Mouse (Mus musculus) hindbrain, postnatal 0 days (tissue): ENCODE measurements at regions not wholly inside any gene's neighbourhood (a gene's known extent, or its start where the extent isn't known, plus 50 kb on each side); places are given as distances from the start of the nearest gene placed in this dataset.
A peak's percentile ranks its signal among the peaks of the same experiment; 100 is the strongest.
"Not testable (repeated sequence)": the region's sequence is repeated elsewhere in the genome, so short reads cannot be mapped to it uniquely, and the experiment has no call there.

Experiments used
- ATAC-seq: fragments of 200-750 bp; cut with Nextera tagmentation; 2 replicates; pipeline ENCODE4 v1.8.0; 2017; ENCODE audit warnings: mild to moderate bottlenecking, moderate TSS enrichment, moderate library complexity
- DNase-seq: peaks from one replicate; pipeline ENCODE4 v3.0.0-alpha.2; 2015; ENCODE audit warnings: low spot score
- H3K27ac ChIP-seq: fragments of 300-500 bp; sonication (generic); 2 replicates; pipeline ENCODE4 v1.5.1; 2014; ENCODE audit warnings: mild to moderate bottlenecking
- H3K27me3 ChIP-seq: fragments of 300-500 bp; sonication (generic); 2 replicates; pipeline ENCODE4 v1.6.1; 2014; ENCODE audit warnings: low read length, mixed read lengths; ENCODE audit not compliant: insufficient read depth
- H3K36me3 ChIP-seq: fragments of 300-500 bp; sonication (generic); 2 replicates; pipeline ENCODE4 v1.6.1; 2014; ENCODE audit warnings: low read length, mixed read lengths; ENCODE audit not compliant: insufficient read depth
- H3K4me1 ChIP-seq: fragments of 300-500 bp; sonication (generic); 2 replicates; pipeline ENCODE4 v1.6.1; 2014; ENCODE audit warnings: antibody characterized with exemption, low read length, mixed read lengths; ENCODE audit not compliant: insufficient read depth
- H3K4me2 ChIP-seq: fragments of 300-500 bp; sonication (generic); 2 replicates; pipeline ENCODE4 v1.6.1; 2014; ENCODE audit warnings: low read depth, mild to moderate bottlenecking, low read length, moderate library complexity, mixed read lengths
- H3K4me3 ChIP-seq: fragments of 300-500 bp; sonication (generic); 2 replicates; pipeline ENCODE4 v1.5.1; 2014; ENCODE audit warnings: low read length
- H3K9ac ChIP-seq: fragments of 300-500 bp; sonication (generic); replicated peaks from 2 replicates; pipeline ENCODE4 v1.6.1; 2014; ENCODE audit warnings: mild to moderate bottlenecking, low read length, moderate library complexity, mixed read lengths
- H3K9me3 ChIP-seq: fragments of 300-500 bp; sonication (generic); 2 replicates; pipeline ENCODE4 v1.6.1; 2016; ENCODE audit warnings: low read length, mixed read lengths
- CTCF ChIP-seq: IDR thresholded peaks from 2 replicates; pipeline ENCODE4 v1.5.1; 2016; ENCODE audit warnings: antibody characterized with exemption, control low read depth, low read depth
- WGBS: fragments of 180-500 bp; shearing (Covaris S2); extraction: QIAGEN DNeasy Blood & Tissue Kit; methylation state at CpG from one replicate; pipeline ENCODE4 v1.1.7; 2014; 5-methylcytosine and 5-hydroxymethylcytosine counted together

GRCm38 (mm10) chr15:5762216-5762615 lies 518.2 kb upstream of the Ptger4 start:
- no peak overlapping the region for H3K27ac ChIP-seq
- no peak overlapping the region for H3K9ac ChIP-seq
- DNase-seq, result no peak
- H3K4me1 ChIP-seq, result no peaks in the 10 kb centered on the region
- WGBS, result 92% methylated on average over 4 of the region's 4 CpGs
- no peaks in the 10 kb centered on the region for H3K27me3 ChIP-seq
- no peaks in the 10 kb centered on the region for H3K9me3 ChIP-seq
- no peak for TF ChIP-seq CTCF
- no peak overlapping the region for H3K4me2 ChIP-seq
- no peak overlapping the region for H3K4me3 ChIP-seq
- ATAC-seq, result no peak
- H3K36me3 ChIP-seq, result no peaks in the 10 kb centered on the region

GRCm38 (mm10) chr15:5777074-5777473 lies 522.5 kb upstream of the Dab2 start:
- TF ChIP-seq CTCF, result no peak
- H3K9ac ChIP-seq, result no peak overlapping the region
- H3K36me3 ChIP-seq, result no peaks in the 10 kb centered on the region
- H3K27ac ChIP-seq, result no peak overlapping the region
- no peaks in the 10 kb centered on the region for H3K4me1 ChIP-seq
- DNase-seq (no peak), ATAC-seq (no peak)
- H3K4me2 ChIP-seq, result no peak overlapping the region
- 89% methylated on average over 4 of the region's 4 CpGs for WGBS
- H3K4me3 ChIP-seq, result no peak overlapping the region
- no peaks in the 10 kb centered on the region for H3K9me3 ChIP-seq
- H3K27me3 ChIP-seq, result no peaks in the 10 kb centered on the region

GRCm38 (mm10) chr15:5799917-5800316 lies 499.7 kb upstream of the Dab2 start:
- DNase-seq (no peak), ATAC-seq (no peak)
- no peaks in the 10 kb centered on the region for H3K36me3 ChIP-seq
- TF ChIP-seq CTCF, result no peak
- no peaks in the 10 kb centered on the region for H3K27me3 ChIP-seq
- no peak overlapping the region for H3K4me3 ChIP-seq
- WGBS, result 91% methylated on average over 3 of the region's 3 CpGs
- no peaks in the 10 kb centered on the region for H3K9me3 ChIP-seq
- no peak overlapping the region for H3K9ac ChIP-seq
- no peak overlapping the region for H3K4me2 ChIP-seq
- H3K27ac ChIP-seq, result no peak overlapping the region
- H3K4me1 ChIP-seq, result no peaks in the 10 kb centered on the region

DNA sequence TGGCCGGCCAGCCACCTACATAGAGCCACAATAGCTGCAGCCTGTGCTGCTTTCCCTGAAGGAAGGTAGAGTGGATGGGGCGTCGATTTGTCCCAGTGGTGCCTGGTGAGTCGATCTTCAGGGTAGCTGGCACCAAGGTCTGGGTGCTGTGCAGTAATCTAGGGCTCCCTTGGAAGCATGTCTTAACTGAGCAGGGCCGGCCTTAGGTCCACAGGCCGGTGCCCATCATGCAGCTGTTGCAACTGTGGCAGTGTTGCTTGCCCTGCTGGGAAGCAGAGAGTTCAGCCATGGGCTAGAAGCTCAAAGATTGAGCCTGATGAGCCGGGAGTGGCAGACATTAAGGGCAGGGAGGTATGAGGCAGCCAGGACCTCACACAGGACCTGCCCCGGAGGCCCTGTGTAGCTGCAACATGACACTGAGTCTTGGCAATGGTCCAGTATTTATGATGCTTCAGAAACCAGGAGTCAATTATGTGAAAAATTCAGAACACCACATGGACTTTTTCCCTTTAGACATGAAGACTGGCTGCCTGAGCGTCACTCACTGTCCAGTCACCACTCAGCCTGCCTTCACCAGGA lies 488.3 kb upstream of the Dab2 start:
- no peaks in the 10 kb centered on the region for H3K36me3 ChIP-seq
- no peaks in the 10 kb centered on the region for H3K9me3 ChIP-seq
- H3K9ac ChIP-seq, result no peak overlapping the region
- DNase-seq (no peak), ATAC-seq (peak; percentile 63; the same call in 1 of the 2 replicates)
- no peak overlapping the region for H3K4me2 ChIP-seq
- TF ChIP-seq CTCF, result no peak
- H3K27me3 ChIP-seq, result no peaks in the 10 kb centered on the region
- H3K4me1 ChIP-seq, result no peaks in the 10 kb centered on the region
- no peak overlapping the region for H3K4me3 ChIP-seq
- WGBS, result 75% methylated on average over 9 of the region's 9 CpGs
- no peak overlapping the region for H3K27ac ChIP-seq

- WGBS, result 79% methylated on average over 1 of the region's 1 CpGs
- H3K4me2 ChIP-seq, result no peak overlapping the region
- H3K4me3 ChIP-seq, result no peak overlapping the region
- no peaks in the 10 kb centered on the region for H3K27me3 ChIP-seq
- TF ChIP-seq CTCF, result no peak
- ATAC-seq (no peak), DNase-seq (no peak)
- no peaks in the 10 kb centered on the region for H3K4me1 ChIP-seq
- no peak overlapping the region for H3K9ac ChIP-seq
- no peak overlapping the region for H3K27ac ChIP-seq
- no peaks in the 10 kb centered on the region for H3K36me3 ChIP-seq
- no peaks in the 10 kb centered on the region for H3K9me3 ChIP-seq
Measured at GRCm38 (mm10) chr15:5811958-5812357, 487.6 kb upstream of the Dab2 start.

DNA sequence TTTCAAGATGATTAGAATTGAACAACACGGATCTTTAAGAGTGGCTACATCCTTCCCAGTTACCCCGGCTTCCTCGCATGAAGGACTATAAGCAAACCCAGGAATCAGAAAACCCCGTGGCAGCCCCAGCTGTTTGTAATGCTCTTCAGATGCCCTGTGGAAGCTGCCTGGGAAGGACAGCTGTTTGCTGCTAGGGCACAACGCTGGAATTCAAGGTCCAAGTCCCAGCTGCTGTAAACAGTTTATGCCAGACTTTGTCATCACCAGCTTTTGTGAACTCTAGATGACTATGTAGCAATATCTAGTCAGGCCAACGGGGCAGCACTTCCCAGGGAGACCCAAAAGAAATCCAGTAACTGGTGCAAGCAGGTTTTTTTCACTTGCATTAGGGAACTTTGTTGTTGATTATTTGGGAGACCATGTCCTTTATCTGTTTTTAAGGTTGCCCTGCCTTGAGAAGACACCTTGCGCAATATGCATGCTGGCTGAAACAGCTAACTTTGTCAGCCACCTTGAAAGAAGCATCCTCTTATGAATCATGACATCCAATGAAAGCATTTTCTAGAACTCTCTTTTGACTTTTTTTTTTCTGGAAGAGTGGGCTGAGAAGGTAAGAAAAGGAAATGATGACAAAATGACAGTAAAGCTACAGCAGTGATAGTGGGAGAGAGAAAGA lies 481.5 kb upstream of the Dab2 start:
- Histone ChIP-seq H3K27ac (no peak overlapping the region), H3K36me3 (no peaks in the 10 kb centered on the region), H3K9ac (no peak overlapping the region), H3K27me3 (no peaks in the 10 kb centered on the region), H3K4me3 (no peak overlapping the region), H3K4me1 (no peaks in the 10 kb centered on the region), H3K4me2 (no peak overlapping the region), H3K9me3 (no peaks in the 10 kb centered on the region)
- 65% methylated on average over 7 of the region's 7 CpGs for WGBS
- DNase-seq (no peak), ATAC-seq (no peak)
- TF ChIP-seq CTCF, result no peak

DNA sequence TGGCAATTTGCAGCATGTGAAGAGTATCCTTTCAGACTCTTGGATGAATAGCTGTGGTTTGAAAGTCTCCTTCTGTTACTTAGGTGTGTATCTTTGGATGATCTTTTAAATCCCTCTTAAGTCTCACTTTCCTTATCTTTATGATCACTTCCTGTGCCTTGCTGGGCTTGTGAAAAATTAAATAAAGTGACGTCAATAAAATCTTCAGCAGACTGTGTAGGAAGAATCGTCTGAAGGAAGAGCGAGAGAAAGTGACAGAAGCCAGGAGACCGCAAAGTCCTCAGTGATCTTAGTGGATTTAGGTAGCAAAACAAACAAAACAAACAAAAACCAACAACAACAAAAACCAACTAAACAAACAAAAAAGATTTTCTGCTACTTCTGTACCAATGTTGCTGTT lies 459.6 kb upstream of the Dab2 start:
- H3K27me3 ChIP-seq, result no peaks in the 10 kb centered on the region
- H3K4me3 ChIP-seq, result no peak overlapping the region
- H3K9ac ChIP-seq, result no peak overlapping the region
- WGBS, result 92% methylated on average over 4 of the region's 4 CpGs
- no peak for TF ChIP-seq CTCF
- H3K4me1 ChIP-seq, result no peaks in the 10 kb centered on the region
- no peaks in the 10 kb centered on the region for H3K9me3 ChIP-seq
- no peak for ATAC-seq
- no peak overlapping the region for H3K4me2 ChIP-seq
- H3K36me3 ChIP-seq, result no peaks in the 10 kb centered on the region
- DNase-seq, result no peak
- H3K27ac ChIP-seq, result no peak overlapping the region

GRCm38 (mm10) chr15:5841369-5842149 lies 458.0 kb upstream of the Dab2 start:
- H3K36me3 ChIP-seq, H3K4me1 ChIP-seq, H3K9me3 ChIP-seq, ATAC-seq, H3K27ac ChIP-seq, H3K9ac ChIP-seq, H3K27me3 ChIP-seq, H3K4me3 ChIP-seq, H3K4me2 ChIP-seq, DNase-seq: not testable (repeated sequence)
- 94% methylated on average over 14 of the region's 15 CpGs for WGBS
